Comparison of ENCODE assay signal across 13 mouse cellular contexts in the genomic region with DNA sequence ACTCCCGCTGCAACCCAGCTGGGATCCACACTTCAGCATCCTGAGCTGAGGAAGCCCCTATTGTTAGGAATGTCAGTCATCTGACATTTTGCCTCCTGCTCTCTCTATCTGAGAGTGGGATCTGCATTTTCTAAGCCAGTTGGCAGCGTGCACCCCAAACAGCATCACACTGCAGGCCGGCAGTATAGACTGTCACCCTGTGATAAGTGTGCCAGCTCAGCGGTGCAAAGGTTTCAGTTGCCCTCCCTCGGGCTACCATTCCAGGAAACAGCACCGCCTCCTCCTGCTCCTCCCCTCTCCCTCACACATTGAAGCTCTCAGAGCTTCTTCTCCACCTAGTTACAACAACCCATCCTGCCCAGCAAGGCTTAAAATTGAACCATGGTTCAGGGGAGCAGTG.
DNase-seq lines count a peak whose midpoint lies in the region; ATAC-seq and TF ChIP-seq lines count a peak whose summit lies in the region.
"Had no signal": no experiment of that assay in that cellular context is flagged by ENCODE, and none has a peak within 500 bp of the region (broad histone marks: within the 10 kb centered on the region; RNA-seq: fewer than 3 reads in every experiment).

No protein-coding gene starts in this region.

- H3K4me1 ChIP-seq in lung, embryonic 14.5 days (ENCODE audit: insufficient read depth), result no peaks in the 10 kb centered on the region
- peaks cover 9% of the 10 kb centered on the region for H3K4me1 ChIP-seq in intestine, embryonic 15.5 days (replicated peaks)
- no peaks in the 10 kb centered on the region for H3K4me1 ChIP-seq in midbrain, embryonic 14.5 days (ENCODE audit: control insufficient read depth, insufficient read depth, low read length)
- H3K4me1 ChIP-seq: megakaryocyte, embryonic 14.5 days had no signal

- H3K36me3 ChIP-seq in lung, embryonic 14.5 days (ENCODE audit: insufficient read depth), result no peaks in the 10 kb centered on the region
- H3K36me3 ChIP-seq in intestine, embryonic 15.5 days, result no peaks in the 10 kb centered on the region
- no peaks in the 10 kb centered on the region for H3K36me3 ChIP-seq in midbrain, embryonic 14.5 days (ENCODE audit: control insufficient read depth, insufficient read depth, low read length)

- 21% methylated on average over 6 of the region's 6 CpGs for WGBS in lung, embryonic 14.5 days
- WGBS in intestine, embryonic 15.5 days, result 26% methylated on average over 6 of the region's 6 CpGs
- WGBS in midbrain, embryonic 14.5 days, result 38% methylated on average over 6 of the region's 6 CpGs

- ATAC-seq in lung, embryonic 14.5 days (ENCODE audit: insufficient read depth), result peak; percentile 35; the same call in 1 of the 2 replicates
- ATAC-seq in intestine, embryonic 15.5 days, result peak; percentile 56; the same call in 1 of the 2 replicates
- ATAC-seq in midbrain, embryonic 14.5 days (ENCODE audit: low FRiP score, low TSS enrichment), result no peak

- no peak for TF ChIP-seq CTCF in lung, embryonic 14.5 days (IDR thresholded peaks at IDR 0.05; ENCODE audit: low read depth)

- H3K4me2 ChIP-seq in lung, embryonic 14.5 days, result peak overlapping the region; percentile 21; the same call in 1 of the 2 replicates
- H3K4me2 ChIP-seq in intestine, embryonic 15.5 days (replicated peaks), result no peak overlapping the region
- no peak overlapping the region for H3K4me2 ChIP-seq in midbrain, embryonic 14.5 days (ENCODE audit: low read length)
- H3K4me2 ChIP-seq: liver, embryonic 11.5 days had no signal

- no peaks in the 10 kb centered on the region for H3K27me3 ChIP-seq in lung, embryonic 14.5 days (ENCODE audit: insufficient read depth, low read length)
- no peaks in the 10 kb centered on the region for H3K27me3 ChIP-seq in intestine, embryonic 15.5 days (replicated peaks)
- H3K27me3 ChIP-seq in midbrain, embryonic 14.5 days (ENCODE audit: control insufficient read depth, insufficient read depth, low read length), result no peaks in the 10 kb centered on the region
- H3K27me3 ChIP-seq: megakaryocyte, embryonic 14.5 days had no signal

- peak; percentile 9 for DNase-seq in embryo, embryonic 10 days (ENCODE audit: low spot score)
- DNase-seq in embryo, embryonic 10.5 days (ENCODE audit: low spot score), result no peak
- no peak for DNase-seq in lung, embryonic 14.5 days
- DNase-seq in lung, postnatal 25 days (ENCODE audit: low spot score), result no peak
- DNase-seq in midbrain, embryonic 14.5 days, result peak; percentile 7
- DNase-seq in gastrocnemius, postnatal 25 days, result no peak
- DNase-seq in cerebellum, postnatal 14 days, result no peak
- DNase-seq: adrenal gland, postnatal 14 days; cerebellum, postnatal 25 days; gastrocnemius, postnatal 14 days had no signal

- H3K4me3 ChIP-seq in lung, embryonic 14.5 days (ENCODE audit: low read depth, low read length), result no peak overlapping the region
- no peak overlapping the region for H3K4me3 ChIP-seq in intestine, embryonic 15.5 days (replicated peaks)
- H3K4me3 ChIP-seq in midbrain, embryonic 14.5 days (replicated peaks; ENCODE audit: low read depth, low read length), result no peak overlapping the region
- H3K4me3 ChIP-seq: megakaryocyte, embryonic 14.5 days had no signal

- H3K9me3 ChIP-seq in lung, embryonic 14.5 days (ENCODE audit: low read depth, low read length), result no peaks in the 10 kb centered on the region
- H3K9me3 ChIP-seq in intestine, embryonic 15.5 days, result no peaks in the 10 kb centered on the region
- H3K9me3 ChIP-seq in midbrain, embryonic 14.5 days (ENCODE audit: control insufficient read depth, low read length), result no peaks in the 10 kb centered on the region

- no peak overlapping the region for H3K9ac ChIP-seq in lung, embryonic 14.5 days
- H3K9ac ChIP-seq in intestine, embryonic 15.5 days, result no peak overlapping the region
- H3K9ac ChIP-seq in midbrain, embryonic 14.5 days (replicated peaks; ENCODE audit: low read length), result no peak overlapping the region

- no peak overlapping the region for H3K27ac ChIP-seq in lung, embryonic 14.5 days (ENCODE audit: low read depth)
- no peak overlapping the region for H3K27ac ChIP-seq in intestine, embryonic 15.5 days
- H3K27ac ChIP-seq in midbrain, embryonic 14.5 days (replicated peaks; ENCODE audit: low read depth, low read length), result no peak overlapping the region

Comparison
In these comparisons a context has a peak if more than half of its experiments do, and no peak if none do; other contexts are left out.
1. DNase-seq: peak in embryo, embryonic 10 days (single experiment) and midbrain, embryonic 14.5 days (single experiment); none in embryo, embryonic 10.5 days (single experiment), lung, embryonic 14.5 days (single experiment), lung, postnatal 25 days (single experiment), gastrocnemius, postnatal 25 days (single experiment) and cerebellum, postnatal 14 days (0 of 2).